Mouse (Mus musculus) NIH3T3 (cell line): ENCODE data around the gene Cdrt4.

Experiments used
- DNase-seq: peaks from one replicate; pipeline ENCODE4 v3.0.0-alpha.2; 2012; ENCODE audit warnings: low read depth

The Cdrt4 gene

GRCm38 (mm10) chr11:62995755-62996521 is 44.9 kb downstream of the Cdrt4 start:
- DNase-seq, result peak; percentile 45

- DNase-seq, result no peak
These were observed 45.5 kb downstream of the Cdrt4 start for GRCm38 (mm10) chr11:62996522-62996898.

- peak; percentile 73 for DNase-seq
These were observed 46.2 kb downstream of the Cdrt4 start for GRCm38 (mm10) chr11:62997039-62997717.

GRCm38 (mm10) chr11:62997718-62998281 is 46.8 kb downstream of the Cdrt4 start:
- no peak for DNase-seq

- DNase-seq, result no peak
These were observed 49.1 kb downstream of the Cdrt4 start for GRCm38 (mm10) chr11:63000126-63000525.

GRCm38 (mm10) chr11:63004617-63005016 is 53.6 kb downstream of the Cdrt4 start:
- peak; percentile 38 for DNase-seq

GRCm38 (mm10) chr11:63007376-63007775 is 56.4 kb downstream of the Cdrt4 start:
- DNase-seq, result peak; percentile 24

- DNase-seq, result no peak
These were observed 57.0 kb downstream of the Cdrt4 start for GRCm38 (mm10) chr11:63008004-63008403.

- DNase-seq, result peak; percentile 14
These were observed 58.8 kb downstream of the Cdrt4 start for GRCm38 (mm10) chr11:63009761-63010160.

GRCm38 (mm10) chr11:63017327-63018082 is 66.5 kb downstream of the Cdrt4 start:
- DNase-seq, result no peak

GRCm38 (mm10) chr11:63018083-63018622 is 67.2 kb downstream of the Cdrt4 start:
- DNase-seq, result no peak

GRCm38 (mm10) chr11:63020633-63021032 is 69.6 kb downstream of the Cdrt4 start:
- DNase-seq, result no peak

- peak; percentile 60 for DNase-seq
These were observed 70.3 kb downstream of the Cdrt4 start for GRCm38 (mm10) chr11:63021141-63021806.

GRCm38 (mm10) chr11:63023461-63023860 is 72.5 kb downstream of the Cdrt4 start:
- peak; percentile 74 for DNase-seq

- DNase-seq, result no peak
These were observed 73.1 kb downstream of the Cdrt4 start for GRCm38 (mm10) chr11:63024136-63024535.

GRCm38 (mm10) chr11:63025476-63025875 is 74.5 kb downstream of the Cdrt4 start:
- DNase-seq, result peak; percentile 38

- DNase-seq, result no peak
These were observed 75.7 kb downstream of the Cdrt4 start for GRCm38 (mm10) chr11:63026651-63027141.

GRCm38 (mm10) chr11:63028131-63028530 is 77.1 kb downstream of the Cdrt4 start:
- DNase-seq, result no peak

- no peak for DNase-seq
These were observed 78.2 kb downstream of the Cdrt4 start for GRCm38 (mm10) chr11:63029148-63029714.

GRCm38 (mm10) chr11:63029721-63030120 is 78.7 kb downstream of the Cdrt4 start:
- no peak for DNase-seq
